Mouse (Mus musculus) myocyte (in vitro differentiated cells): Measurements from ENCODE around the gene Vcp. TPM values are rescaled to one million over a fixed set of nuclear protein-coding genes. Genes with fewer than 3 reads are reported as not detected.
A peak's percentile ranks its signal among the peaks of the same experiment; 100 is the strongest.

Source experiments
- H3K27me3 ChIP-seq: one replicate; pipeline ENCODE4 v1.6.1; 2011; ENCODE audit not compliant: control insufficient read depth, insufficient read depth, insufficient read length
- H3K36me3 ChIP-seq: one replicate; pipeline ENCODE4 v1.6.1; 2011; ENCODE audit not compliant: control insufficient read depth, insufficient read depth
- H3K4me2 ChIP-seq: one replicate; pipeline ENCODE4 v1.6.1; 2011; ENCODE audit warnings: low read depth, control low read depth
- H3K4me3 ChIP-seq: one replicate; pipeline ENCODE4 v1.5.1; 2011; ENCODE audit warnings: mild to moderate bottlenecking, control low read depth, moderate library complexity
- H3K79me2 ChIP-seq: one replicate; pipeline ENCODE4 v1.6.1; 2011; ENCODE audit not compliant: control insufficient read depth, insufficient read depth
- H3ac ChIP-seq: one replicate; pipeline ENCODE4 v1.6.1; 2011; ENCODE audit not compliant: control insufficient read depth, insufficient read length
- CEBPB ChIP-seq: IDR thresholded peaks from 2 replicates; pipeline ENCODE4 v1.6.1; 2011; ENCODE audit warnings: mild to moderate bottlenecking, moderate library complexity; ENCODE audit not compliant: poor library complexity, insufficient read depth, severe bottlenecking
- E2F4 ChIP-seq: IDR thresholded peaks from one replicate; pipeline ENCODE4 v1.6.1; 2011; ENCODE audit warnings: mild to moderate bottlenecking, control low read depth, moderate library complexity; ENCODE audit not compliant: insufficient read depth
- MAX ChIP-seq: IDR thresholded peaks from one replicate; pipeline ENCODE4 v1.6.1; 2011; ENCODE audit warnings: low read depth, mild to moderate bottlenecking, control low read depth
- MYOD1 ChIP-seq, 3 experiments: IDR thresholded peaks; one replicate each; pipeline ENCODE4 v1.6.1; 2011; ENCODE audit warnings: control low read depth in 2 of 3, low read depth in 2 of 3, mild to moderate bottlenecking in 2 of 3, moderate library complexity in 1 of 3; ENCODE audit not compliant: insufficient read length in 2 of 3, control insufficient read depth in 1 of 3
- MYOG ChIP-seq, 3 experiments: IDR thresholded peaks; one replicate each; pipeline ENCODE4 v1.6.1; 2011; ENCODE audit warnings: control low read depth in 2 of 3, low read depth in 2 of 3, mild to moderate bottlenecking in 2 of 3; ENCODE audit not compliant: insufficient read length in 2 of 3, control insufficient read depth in 1 of 3, insufficient read depth in 1 of 3
- POLR2A ChIP-seq: IDR thresholded peaks from one replicate; pipeline ENCODE4 v1.6.1; 2011; ENCODE audit warnings: low read depth, mild to moderate bottlenecking, control low read depth, moderate library complexity; ENCODE audit not compliant: insufficient read length
- POLR2AphosphoS2 ChIP-seq: IDR thresholded peaks from one replicate; pipeline ENCODE4 v1.6.1; 2011; ENCODE audit warnings: low read depth, control low read depth; ENCODE audit not compliant: insufficient read length
- REST ChIP-seq: IDR thresholded peaks from one replicate; pipeline ENCODE4 v1.6.1; 2011; ENCODE audit warnings: mild to moderate bottlenecking, control low read depth, moderate library complexity; ENCODE audit not compliant: insufficient read depth, insufficient read length
- SRF ChIP-seq: IDR thresholded peaks from one replicate; pipeline ENCODE4 v1.6.1; 2011; ENCODE audit warnings: low read depth; ENCODE audit not compliant: control insufficient read depth, insufficient read length
- TCF12 ChIP-seq: IDR thresholded peaks from one replicate; pipeline ENCODE4 v1.6.1; 2011; ENCODE audit warnings: mild to moderate bottlenecking, control low read depth; ENCODE audit not compliant: poor library complexity, insufficient read depth, severe bottlenecking
- TCF3 ChIP-seq: IDR thresholded peaks from one replicate; pipeline ENCODE4 v1.6.1; 2011; ENCODE audit warnings: low read depth, control low read depth; ENCODE audit not compliant: insufficient read length
- USF1 ChIP-seq: IDR thresholded peaks from one replicate; pipeline ENCODE4 v1.6.1; 2011; ENCODE audit warnings: low read depth, mild to moderate bottlenecking, control low read depth, moderate library complexity
- polyA plus RNA-seq: library from polyadenylated mRNA; unstranded; fragments of >200 nt; fragmentation: generic; extraction: Trizol; gene quantifications from one replicate; pipeline ENCODE4 v1.2.1, GENCODE M21; 2012; ENCODE audit warnings: missing spikeins

Gene Vcp
- polyA plus RNA-seq, 1 experiment = 334 TPM

- Histone ChIP-seq H3K36me3 (no peaks in the 10 kb centered on the region), H3K4me3 (no peak overlapping the region), H3ac (no peak overlapping the region), H3K27me3 (no peaks in the 10 kb centered on the region), H3K4me2 (no peak overlapping the region), H3K79me2 (no peaks in the 10 kb centered on the region)
- no peak for TF ChIP-seq MAX
- TF ChIP-seq TCF3 = no peak
- no peak for TF ChIP-seq POLR2A
- no peak for TF ChIP-seq MYOG (IDR thresholded peaks at IDR 0.05; ENCODE audit: control insufficient read depth in 1 of 3, insufficient read depth in 1 of 3, insufficient read length in 2 of 3, low read depth in 2 of 3)
- TF ChIP-seq E2F4 = no peak
- no peak for TF ChIP-seq USF1
- no peak for TF ChIP-seq MYOD1 (IDR thresholded peaks at IDR 0.05; ENCODE audit: control insufficient read depth in 1 of 3, insufficient read length in 2 of 3, low read depth in 2 of 3)
- TF ChIP-seq POLR2AphosphoS2 = no peak
- TF ChIP-seq TCF12 = no peak
- no peak for TF ChIP-seq REST
- no peak for TF ChIP-seq SRF
- no peak for TF ChIP-seq CEBPB
Observed at GRCm38 (mm10) chr4:42961592-42961991, 38.7 kb downstream of the Vcp start.

DNA sequence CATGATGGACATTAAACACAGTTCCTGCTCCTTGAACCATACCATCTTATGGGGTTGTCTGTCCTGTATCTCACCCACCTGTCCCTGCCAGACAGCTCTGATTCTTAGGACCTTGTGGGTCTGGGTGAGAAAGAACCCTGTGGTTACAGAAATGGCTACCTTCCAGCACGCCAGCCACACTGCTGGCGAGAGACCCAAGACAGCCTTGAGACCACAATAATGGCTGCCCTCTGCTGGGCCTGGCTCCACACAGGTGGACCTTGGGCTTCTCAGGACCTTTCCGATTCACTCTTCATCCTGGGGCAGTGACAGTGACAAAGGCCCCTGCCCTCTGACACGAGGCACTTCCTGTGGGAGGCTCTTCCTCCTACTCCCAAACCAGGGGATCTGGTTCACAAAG is 40.9 kb downstream of the Vcp start:
- H3K79me2 ChIP-seq = no peaks in the 10 kb centered on the region
- no peak overlapping the region for H3K4me3 ChIP-seq
- no peaks in the 10 kb centered on the region for H3K27me3 ChIP-seq
- TF ChIP-seq E2F4 (no peak), MYOG (IDR thresholded peaks at IDR 0.05; ENCODE audit: control insufficient read depth in 1 of 3, insufficient read depth in 1 of 3, insufficient read length in 2 of 3, low read depth in 2 of 3) (peak in 1 of 3 experiments; percentile 19), POLR2AphosphoS2 (peak; percentile 66)
- H3K36me3 ChIP-seq = no peaks in the 10 kb centered on the region
- H3ac ChIP-seq = no peak overlapping the region
- H3K4me2 ChIP-seq = no peak overlapping the region

DNA sequence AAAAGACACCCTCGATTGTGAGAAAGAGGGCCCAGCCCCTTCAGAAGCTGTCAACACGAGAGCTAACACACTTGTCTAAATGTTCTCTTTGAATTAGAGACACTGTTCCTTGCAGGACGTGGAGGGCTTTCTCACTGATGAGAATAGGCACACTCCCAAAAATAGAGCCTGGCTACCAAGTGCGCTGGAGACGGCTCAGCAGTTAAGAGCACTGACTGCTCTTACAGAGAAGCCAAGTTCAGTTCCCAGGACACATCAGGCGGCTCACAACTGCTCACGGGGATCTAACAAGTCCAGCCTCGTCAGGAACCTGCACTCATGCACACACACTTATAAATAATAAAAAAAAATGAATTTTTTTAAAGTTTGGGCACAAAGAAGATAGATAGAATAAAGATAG is 41.4 kb downstream of the Vcp start:
- Histone ChIP-seq H3K36me3 (no peaks in the 10 kb centered on the region), H3K4me3 (no peak overlapping the region)
- TF ChIP-seq CEBPB (no peak), TCF12 (no peak), REST (no peak)

GRCm38 (mm10) chr4:42957979-42958378 is 42.3 kb downstream of the Vcp start:
- no peak overlapping the region for H3ac ChIP-seq
- no peak overlapping the region for H3K4me3 ChIP-seq
- no peak overlapping the region for H3K4me2 ChIP-seq
- no peaks in the 10 kb centered on the region for H3K79me2 ChIP-seq
- H3K27me3 ChIP-seq = no peaks in the 10 kb centered on the region
- TF ChIP-seq MYOD1 (IDR thresholded peaks at IDR 0.05; ENCODE audit: control insufficient read depth in 1 of 3, insufficient read length in 2 of 3, low read depth in 2 of 3) (peak; percentile 26 to 84 (median 82)), E2F4 (no peak), TCF3 (peak; percentile 17), REST (no peak), MYOG (IDR thresholded peaks at IDR 0.05; ENCODE audit: control insufficient read depth in 1 of 3, insufficient read depth in 1 of 3, insufficient read length in 2 of 3, low read depth in 2 of 3) (peak; percentile 70 to 93 (median 76)), POLR2AphosphoS2 (peak; percentile 34), TCF12 (peak; percentile 35), MAX (no peak), POLR2A (no peak), SRF (no peak), CEBPB (no peak), USF1 (no peak)
- H3K36me3 ChIP-seq = no peaks in the 10 kb centered on the region

More for the DNA sequence above, 41.4 kb downstream of the Vcp start:
- no peaks in the 10 kb centered on the region for H3K79me2 ChIP-seq
- H3ac ChIP-seq = no peak overlapping the region
- H3K4me2 ChIP-seq = peak overlapping the region; percentile 6
- H3K27me3 ChIP-seq = no peaks in the 10 kb centered on the region

GRCm38 (mm10) chr4:42957306-42957705 is 43.0 kb downstream of the Vcp start:
- no peaks in the 10 kb centered on the region for H3K36me3 ChIP-seq
- no peaks in the 10 kb centered on the region for H3K79me2 ChIP-seq
- peak overlapping the region; percentile 38 for H3K4me2 ChIP-seq
- no peak overlapping the region for H3K4me3 ChIP-seq
- H3K27me3 ChIP-seq = no peaks in the 10 kb centered on the region
- no peak overlapping the region for H3ac ChIP-seq
- TF ChIP-seq POLR2AphosphoS2 = no peak
- TF ChIP-seq REST = no peak
- TF ChIP-seq CEBPB = no peak
- no peak for TF ChIP-seq TCF12
- no peak for TF ChIP-seq MAX
- no peak for TF ChIP-seq E2F4
- no peak for TF ChIP-seq TCF3
- TF ChIP-seq POLR2A = no peak
- TF ChIP-seq USF1 = no peak
- no peak for TF ChIP-seq MYOD1 (IDR thresholded peaks at IDR 0.05; ENCODE audit: control insufficient read depth in 1 of 3, insufficient read length in 2 of 3, low read depth in 2 of 3)
- no peak for TF ChIP-seq SRF
- no peak for TF ChIP-seq MYOG (IDR thresholded peaks at IDR 0.05; ENCODE audit: control insufficient read depth in 1 of 3, insufficient read depth in 1 of 3, insufficient read length in 2 of 3, low read depth in 2 of 3)
